Mouse (Mus musculus) lung, postnatal 10 days (tissue): ENCODE measurements around the gene Bmp2.

Experiments used
- DNase-seq: peaks from one replicate; pipeline ENCODE4 v3.0.0; 2021

Gene Bmp2

GRCm38 (mm10) chr2:133552031-133552841 lies at the start of gene Bmp2:
Bmp2 (plus strand) TSS chr2:133552159.
- DNase-seq: peak; percentile 72

GRCm38 (mm10) chr2:133505678-133506077 lies 46.3 kb upstream of the Bmp2 start:
- no peak for DNase-seq

- DNase-seq: no peak
Observed at GRCm38 (mm10) chr2:133507045-133507444, 44.9 kb upstream of the Bmp2 start.

- no peak for DNase-seq
Observed at GRCm38 (mm10) chr2:133509141-133509540, 42.8 kb upstream of the Bmp2 start.

- DNase-seq: no peak
Observed at GRCm38 (mm10) chr2:133511011-133511779, 40.8 kb upstream of the Bmp2 start.

- DNase-seq: no peak
Observed at GRCm38 (mm10) chr2:133516331-133517046, 35.5 kb upstream of the Bmp2 start.

- no peak for DNase-seq
Observed at GRCm38 (mm10) chr2:133517867-133518266, 34.1 kb upstream of the Bmp2 start.

GRCm38 (mm10) chr2:133521193-133521592 lies 30.8 kb upstream of the Bmp2 start:
- DNase-seq: no peak

GRCm38 (mm10) chr2:133522121-133522520 lies 29.8 kb upstream of the Bmp2 start:
- peak; percentile 23 for DNase-seq

GRCm38 (mm10) chr2:133525621-133526181 lies 26.3 kb upstream of the Bmp2 start:
- DNase-seq: no peak

- no peak for DNase-seq
Observed at GRCm38 (mm10) chr2:133529396-133529795, 22.6 kb upstream of the Bmp2 start.

GRCm38 (mm10) chr2:133533073-133533472 lies 18.9 kb upstream of the Bmp2 start:
- no peak for DNase-seq

- no peak for DNase-seq
Observed at GRCm38 (mm10) chr2:133535481-133535880, 16.5 kb upstream of the Bmp2 start.

GRCm38 (mm10) chr2:133536812-133537211 lies 15.1 kb upstream of the Bmp2 start:
- DNase-seq: no peak

- DNase-seq: no peak
Observed at GRCm38 (mm10) chr2:133540702-133541101, 11.3 kb upstream of the Bmp2 start.

GRCm38 (mm10) chr2:133550238-133550682 lies 1.7 kb upstream of the Bmp2 start:
- peak; percentile 79 for DNase-seq

GRCm38 (mm10) chr2:133552842-133553465 lies 995 bp downstream of the Bmp2 start:
- DNase-seq: peak; percentile 63

- no peak for DNase-seq
Observed at GRCm38 (mm10) chr2:133553911-133554285, 1.9 kb downstream of the Bmp2 start.

GRCm38 (mm10) chr2:133554286-133555021 lies 2.5 kb downstream of the Bmp2 start:
- DNase-seq: peak; percentile 68

GRCm38 (mm10) chr2:133564248-133564886 lies 12.4 kb downstream of the Bmp2 start:
- no peak for DNase-seq

GRCm38 (mm10) chr2:133565424-133565823 lies 13.5 kb downstream of the Bmp2 start:
- DNase-seq: no peak
